Mouse (Mus musculus) T-helper 2 cell (primary cell): ENCODE data around the gene Cask.

ENCODE experiments used
- in situ Hi-C: fragments of 300-600 bp; cut with MboI, MseI; formaldehyde crosslinking; loops from one replicate; pipeline ENCODE4 v1.15.1; 2025; ENCODE audit warnings: high pct_unique_total_duplicates

The Cask gene

GRCm38 (mm10) chrX:13631599-13632283 lies 219.4 kb downstream of the Cask start, which contains the start of gene Gpr34:
Gene Gpr34, plus strand, starts transcription at chrX:13632089.
- in situ Hi-C loops, result no loop called here

GRCm38 (mm10) chrX:13622654-13623053 lies 228.5 kb downstream of the Cask start:
- in situ Hi-C loops, result no loop called here

- in situ Hi-C loops, result no loop called here
Measured at GRCm38 (mm10) chrX:13621473-13621872, 229.7 kb downstream of the Cask start.

GRCm38 (mm10) chrX:13618476-13618875 lies 232.7 kb downstream of the Cask start:
- in situ Hi-C loops, result loop anchor here (5.0 kb wide), 1 partner anchor 34 kb away; no protein-coding TSS in a partner anchor

GRCm38 (mm10) chrX:13617294-13617693 lies 233.9 kb downstream of the Cask start:
- in situ Hi-C loops, result loop anchor here (5.0 kb wide), 1 partner anchor 35 kb away; no protein-coding TSS in a partner anchor

GRCm38 (mm10) chrX:13616726-13617125 lies 234.4 kb downstream of the Cask start:
- in situ Hi-C loops, result loop anchor here (5.0 kb wide), 1 partner anchor 36 kb away; no protein-coding TSS in a partner anchor

- in situ Hi-C loops, result no loop called here
Measured at GRCm38 (mm10) chrX:13612115-13612514, 239.1 kb downstream of the Cask start.

- in situ Hi-C loops, result no loop called here
Measured at GRCm38 (mm10) chrX:13611114-13611513, 240.1 kb downstream of the Cask start.

GRCm38 (mm10) chrX:13607752-13608151 lies 243.4 kb downstream of the Cask start:
- in situ Hi-C loops, result no loop called here

GRCm38 (mm10) chrX:13606741-13607140 lies 244.4 kb downstream of the Cask start:
- in situ Hi-C loops, result no loop called here

- in situ Hi-C loops, result no loop called here
Measured at GRCm38 (mm10) chrX:13599966-13600365, 251.2 kb downstream of the Cask start.

- in situ Hi-C loops, result no loop called here
Measured at GRCm38 (mm10) chrX:13599373-13599772, 251.8 kb downstream of the Cask start.

GRCm38 (mm10) chrX:13577647-13578046 lies 273.5 kb downstream of the Cask start:
- in situ Hi-C loops, result no loop called here

- in situ Hi-C loops, result no loop called here
Measured at GRCm38 (mm10) chrX:13576606-13577005, 274.6 kb downstream of the Cask start.

GRCm38 (mm10) chrX:13574872-13575271 lies 276.3 kb downstream of the Cask start:
- in situ Hi-C loops, result loop anchor here (5.0 kb wide), 1 partner anchor 77 kb away; no protein-coding TSS in a partner anchor

GRCm38 (mm10) chrX:13574298-13574697 lies 276.9 kb downstream of the Cask start:
- in situ Hi-C loops, result loop anchor here (5.0 kb wide), 1 partner anchor 78 kb away; no protein-coding TSS in a partner anchor

- in situ Hi-C loops, result no loop called here
Measured at GRCm38 (mm10) chrX:13554504-13554903, 296.7 kb downstream of the Cask start.

GRCm38 (mm10) chrX:13552288-13552687 lies 298.9 kb downstream of the Cask start:
- in situ Hi-C loops, result no loop called here

GRCm38 (mm10) chrX:13551566-13551965 lies 299.6 kb downstream of the Cask start:
- in situ Hi-C loops, result no loop called here

GRCm38 (mm10) chrX:13549100-13549499 lies 302.1 kb downstream of the Cask start:
- in situ Hi-C loops, result no loop called here

- in situ Hi-C loops, result no loop called here
Measured at GRCm38 (mm10) chrX:13521288-13521687, 329.9 kb downstream of the Cask start.

GRCm38 (mm10) chrX:13520566-13520965 lies 330.6 kb downstream of the Cask start:
- in situ Hi-C loops, result no loop called here

- in situ Hi-C loops, result no loop called here
Measured at GRCm38 (mm10) chrX:13519408-13519783, 331.8 kb downstream of the Cask start.
